ENCODE assay signal across 9 mouse cellular contexts in the genomic region with DNA sequence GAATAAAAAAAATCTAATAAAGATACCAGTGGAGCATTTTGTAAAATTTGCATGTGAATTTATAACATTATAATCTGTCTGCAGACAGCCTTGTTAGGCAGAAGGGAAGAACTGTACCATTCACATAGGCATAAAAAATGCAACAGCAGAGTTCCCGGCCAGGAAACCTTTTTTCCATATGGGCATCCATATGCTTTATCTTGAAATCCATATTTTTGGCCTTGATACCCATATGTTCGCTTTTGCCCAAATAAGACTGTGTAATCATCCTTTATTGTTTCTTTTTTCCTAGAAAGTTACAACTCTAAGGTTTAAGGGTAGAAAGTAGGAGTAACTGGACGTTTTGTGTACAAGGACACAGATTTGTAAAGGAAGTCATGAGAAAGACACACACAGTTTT.
"Had no signal": no experiment of that assay in that cellular context is flagged by ENCODE, and none has a peak within 500 bp of the region (broad histone marks: within the 10 kb centered on the region; RNA-seq: fewer than 3 reads in every experiment).

No protein-coding gene starts in this region.

- ATAC-seq: intestine, embryonic 15.5 days; lung, postnatal 0 days; midbrain, embryonic 13.5 days had no signal

- DNase-seq: kidney, adult 18-20 months; kidney, postnatal 10 days; kidney, postnatal 4 days; lung, adult 2 months; lung, postnatal 36 days; thymus, postnatal 4 days had no signal
